In the genomic region with DNA sequence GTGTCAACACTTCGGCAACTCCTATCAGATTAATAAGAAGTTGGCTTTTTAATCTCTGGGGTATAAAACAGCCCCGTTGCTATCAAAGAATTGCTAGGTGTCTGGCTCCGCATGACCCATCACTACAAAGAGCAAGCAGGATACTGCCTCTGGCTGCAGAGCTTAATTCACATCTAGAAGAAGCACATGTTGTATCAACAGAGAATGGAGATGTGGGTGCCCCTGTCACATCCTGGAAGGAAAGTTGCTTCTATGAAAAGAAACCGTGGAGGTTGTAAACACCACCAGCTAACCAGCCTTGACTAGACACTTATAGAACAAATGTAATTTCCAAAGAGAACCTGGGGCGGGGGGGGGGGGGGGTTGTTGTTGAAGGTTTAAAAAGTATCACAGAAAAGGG, we compare ENCODE assay signal across 25 mouse cellular contexts. TPM values are rescaled to one million over a fixed set of nuclear protein-coding genes. Genes with fewer than 3 reads are reported as not detected.
A peak's percentile ranks its signal among the peaks of the same experiment; 100 is the strongest.
DNase-seq lines count a peak whose midpoint lies in the region; ATAC-seq and TF ChIP-seq lines count a peak whose summit lies in the region.
"Had no signal": no experiment of that assay in that cellular context is flagged by ENCODE, and none has a peak within 500 bp of the region (broad histone marks: within the 10 kb centered on the region; RNA-seq: fewer than 3 reads in every experiment).

No protein-coding gene starts in this region.

- 81% methylated on average over 5 of the region's 5 CpGs for WGBS in forebrain, embryonic 11.5 days
- WGBS in forebrain, embryonic 10.5 days, result 75% methylated on average over 5 of the region's 5 CpGs
- WGBS in thymus, adult 2 months, result 58% methylated on average over 5 of the region's 5 CpGs
- 74% methylated on average over 5 of the region's 5 CpGs for WGBS in forebrain, postnatal 0 days

- H3K4me1 ChIP-seq in forebrain, embryonic 11.5 days (replicated peaks; ENCODE audit: control insufficient read depth, insufficient read depth, low read length), result no peaks in the 10 kb centered on the region
- H3K4me1 ChIP-seq in forebrain, embryonic 10.5 days, result peaks cover 4% of the 10 kb centered on the region; the same call in 1 of the 2 replicates
- peaks cover 11% of the 10 kb centered on the region for H3K4me1 ChIP-seq in thymus, adult 2 months (replicated peaks; ENCODE audit: control insufficient read depth, insufficient read depth, low read length)
- no peaks in the 10 kb centered on the region for H3K4me1 ChIP-seq in forebrain, postnatal 0 days (ENCODE audit: insufficient read depth)
- H3K4me1 ChIP-seq: embryonic facial prominence, embryonic 15.5 days; hindbrain, embryonic 12.5 days; liver, embryonic 15.5 days; midbrain, embryonic 15.5 days had no signal

- H3K9ac ChIP-seq in forebrain, embryonic 11.5 days (ENCODE audit: low read length), result no peak overlapping the region
- no peak overlapping the region for H3K9ac ChIP-seq in forebrain, postnatal 0 days
- H3K9ac ChIP-seq: embryonic facial prominence, embryonic 15.5 days; hindbrain, embryonic 12.5 days; liver, embryonic 15.5 days; lung, embryonic 14.5 days; midbrain, embryonic 15.5 days had no signal

- peak; percentile 11 for DNase-seq in forebrain, embryonic 11.5 days (ENCODE audit: low spot score)
- DNase-seq in forebrain, embryonic 10.5 days (ENCODE audit: extremely low spot score, low spot score), result no peak
- DNase-seq in thymus, adult 2 months, result no peak
- DNase-seq in thymus, adult 18-20 months, result no peak
- peak; percentile 26 for DNase-seq in thymus, postnatal 25 days
- DNase-seq in retina, embryonic 14.5 days (ENCODE audit: low spot score), result no peak
- DNase-seq in forebrain, postnatal 0 days, result no peak
- DNase-seq: adrenal gland, adult 2 months; adrenal gland, postnatal 36 days; cerebellum, adult 2 months; cerebellum, postnatal 14 days; heart, postnatal 36 days; kidney, postnatal 14 days; layer of hippocampus, adult 9-11 months; liver; lung, embryonic 14.5 days; lung, postnatal 14 days had no signal

- H3K4me3 ChIP-seq in forebrain, embryonic 11.5 days (ENCODE audit: low read depth, low read length), result no peak overlapping the region
- H3K4me3 ChIP-seq in forebrain, embryonic 10.5 days, result no peak overlapping the region
- H3K4me3 ChIP-seq in thymus, adult 2 months (ENCODE audit: control insufficient read depth, insufficient read depth, low read length), result no peak overlapping the region
- H3K4me3 ChIP-seq in forebrain, postnatal 0 days (ENCODE audit: low read depth, low read length), result no peak overlapping the region
- H3K4me3 ChIP-seq: embryonic facial prominence, embryonic 10.5 days; embryonic facial prominence, embryonic 15.5 days; hindbrain, embryonic 12.5 days; liver, embryonic 15.5 days; midbrain, embryonic 15.5 days had no signal

- H3K27me3 ChIP-seq in forebrain, embryonic 11.5 days (ENCODE audit: control insufficient read depth, insufficient read depth, low read length), result no peaks in the 10 kb centered on the region
- no peaks in the 10 kb centered on the region for H3K27me3 ChIP-seq in forebrain, embryonic 10.5 days (ENCODE audit: poor library complexity, severe bottlenecking)
- no peaks in the 10 kb centered on the region for H3K27me3 ChIP-seq in thymus, adult 2 months (ENCODE audit: control insufficient read depth, insufficient read depth, low read length)
- no peaks in the 10 kb centered on the region for H3K27me3 ChIP-seq in forebrain, postnatal 0 days (ENCODE audit: insufficient read depth, low read length)
- H3K27me3 ChIP-seq: embryonic facial prominence, embryonic 15.5 days; hindbrain, embryonic 12.5 days; liver, embryonic 15.5 days; midbrain, embryonic 15.5 days had no signal

- no peaks in the 10 kb centered on the region for H3K36me3 ChIP-seq in forebrain, embryonic 11.5 days (ENCODE audit: control insufficient read depth, insufficient read depth, low read length)
- H3K36me3 ChIP-seq in forebrain, embryonic 10.5 days (replicated peaks), result no peaks in the 10 kb centered on the region
- H3K36me3 ChIP-seq in thymus, adult 2 months (ENCODE audit: control insufficient read depth, insufficient read depth, low read length), result no peaks in the 10 kb centered on the region
- no peaks in the 10 kb centered on the region for H3K36me3 ChIP-seq in forebrain, postnatal 0 days (ENCODE audit: insufficient read depth)
- H3K36me3 ChIP-seq: embryonic facial prominence, embryonic 10.5 days; embryonic facial prominence, embryonic 15.5 days; hindbrain, embryonic 12.5 days; liver, embryonic 15.5 days; midbrain, embryonic 15.5 days had no signal

- H3K4me2 ChIP-seq in forebrain, embryonic 11.5 days (ENCODE audit: low read depth, low read length, severe bottlenecking), result no peak overlapping the region
- no peak overlapping the region for H3K4me2 ChIP-seq in forebrain, postnatal 0 days (ENCODE audit: low read depth)
- H3K4me2 ChIP-seq: embryonic facial prominence, embryonic 15.5 days; hindbrain, embryonic 12.5 days; liver, embryonic 15.5 days; lung, embryonic 14.5 days; midbrain, embryonic 15.5 days had no signal

- no peaks in the 10 kb centered on the region for H3K9me3 ChIP-seq in forebrain, embryonic 11.5 days (ENCODE audit: control insufficient read depth, low read length)
- no peaks in the 10 kb centered on the region for H3K9me3 ChIP-seq in forebrain, embryonic 10.5 days
- H3K9me3 ChIP-seq in forebrain, postnatal 0 days (ENCODE audit: low read length), result no peaks in the 10 kb centered on the region
- H3K9me3 ChIP-seq: embryonic facial prominence, embryonic 10.5 days; embryonic facial prominence, embryonic 15.5 days; hindbrain, embryonic 12.5 days; liver, embryonic 15.5 days; midbrain, embryonic 15.5 days had no signal

- TF ChIP-seq CTCF in thymus, adult 2 months (IDR thresholded peaks at IDR 0.05; ENCODE audit: borderline replicate concordance, control insufficient read depth, extremely low read depth, insufficient read depth, low read length, poor library complexity), result no peak
- TF ChIP-seq CTCF in forebrain, postnatal 0 days (IDR thresholded peaks at IDR 0.05; ENCODE audit: low read depth), result no peak

- no peak for ATAC-seq in forebrain, embryonic 11.5 days (replicated peaks; ENCODE audit: low FRiP score)
- peak; percentile 41 for ATAC-seq in activated CD4-positive, CD25-positive, alpha-beta regulatory T cell, adult 4 months
- no peak for ATAC-seq in forebrain, postnatal 0 days
- ATAC-seq: forebrain, embryonic 14.5 days; hindbrain, postnatal 0 days; midbrain, embryonic 15.5 days had no signal

- no peak overlapping the region for H3K27ac ChIP-seq in forebrain, embryonic 11.5 days (ENCODE audit: low read depth, low read length)
- no peak overlapping the region for H3K27ac ChIP-seq in forebrain, embryonic 10.5 days
- peak overlapping the region; percentile 97 for H3K27ac ChIP-seq in thymus, adult 2 months (ENCODE audit: control insufficient read depth, insufficient read depth, low read length)
- H3K27ac ChIP-seq in forebrain, postnatal 0 days (ENCODE audit: low read depth, low read length), result no peak overlapping the region
- H3K27ac ChIP-seq: embryonic facial prominence, embryonic 10.5 days; embryonic facial prominence, embryonic 15.5 days; hindbrain, embryonic 12.5 days; hindbrain, postnatal 0 days; liver, embryonic 15.5 days; midbrain, embryonic 15.5 days had no signal

- TF ChIP-seq POLR2A in thymus, adult 2 months (IDR thresholded peaks at IDR 0.05; ENCODE audit: control insufficient read depth, extremely low read depth, insufficient read depth, low read length, poor library complexity), result no peak

RNA-seq across cellular contexts. Expression of gene Pcgf5, which starts 35.9 kb away (rescaled TPM):
- 14.9 and 17.1 TPM in 2 replicates for polyA plus RNA-seq in forebrain, embryonic 11.5 days (2014; fragmentation: Nextera tagmentation; extraction: Ambion mirVana)
- 11.6 and 12.0 TPM in 2 replicates for polyA plus RNA-seq in forebrain, embryonic 10.5 days (2016; fragmentation: Nextera tagmentation; extraction: Ambion mirVana)
- 18.5 and 21.2 TPM in 2 replicates for polyA plus RNA-seq in thymus, adult 2 months (2012; rRNA removed)
- polyA plus RNA-seq in activated CD4-positive, CD25-positive, alpha-beta regulatory T cell, adult 4 months (2017; shearing (Covaris generic)), result 10 to 100 TPM; 37.7 to 39.7 TPM
- total RNA-seq in forebrain, postnatal 0 days (2014; rRNA removed), result 3.1 and 5.1 TPM in 2 replicates
- polyA plus RNA-seq in forebrain, postnatal 0 days (2015; fragmentation: Nextera tagmentation; extraction: Ambion mirVana), result 5.1 and 7.4 TPM in 2 replicates

Comparison
In these comparisons a context has a peak if more than half of its experiments do, and no peak if none do; other contexts are left out.
1. DNase-seq: peak in forebrain, embryonic 11.5 days (single experiment) and thymus, postnatal 25 days (single experiment); none in forebrain, embryonic 10.5 days (single experiment), thymus, adult 2 months (single experiment), thymus, adult 18-20 months (0 of 2), retina, embryonic 14.5 days (single experiment) and forebrain, postnatal 0 days (single experiment).